Mouse (Mus musculus) liver, postnatal 0 days (tissue): Measurements from ENCODE around the gene Mlx.

Source experiments
- CTCF ChIP-seq: sonication (generic); IDR thresholded peaks from 2 replicates; pipeline ENCODE4 v1.5.1; 2016; ENCODE audit warnings: antibody characterized with exemption, low read depth
- EP300 ChIP-seq: IDR thresholded peaks from 2 replicates; pipeline ENCODE4 v1.6.1; 2016; ENCODE audit warnings: antibody characterized with exemption, low read depth, mild to moderate bottlenecking

- TF ChIP-seq CTCF = no peak
- no peak for TF ChIP-seq EP300
These were observed 2.3 kb upstream of the Mlx start for GRCm38 (mm10) chr11:101084811-101085210.
